Mouse (Mus musculus) stomach, embryonic 14.5 days (tissue): Measurements from ENCODE around the gene Fkbp11. TPM values are rescaled to one million over a fixed set of nuclear protein-coding genes. Genes with fewer than 3 reads are reported as not detected.

ENCODE experiments used
- ATAC-seq: fragments of 200-750 bp; cut with Nextera tagmentation; 2 replicates; pipeline ENCODE4 v1.8.0; 2017; ENCODE audit warnings: low read depth, moderate TSS enrichment; ENCODE audit not compliant: insufficient number of reproducible peaks, insufficient read depth, low FRiP score
- H3K27ac ChIP-seq: fragments of 300-500 bp; sonication (generic); 2 replicates; pipeline ENCODE4 v1.5.1; 2014; ENCODE audit warnings: mild to moderate bottlenecking, low read length, moderate library complexity, mixed read lengths
- H3K27me3 ChIP-seq: fragments of 300-500 bp; sonication (generic); 2 replicates; pipeline ENCODE4 v1.6.1; 2014; ENCODE audit warnings: low read length, control low read depth, mixed read lengths; ENCODE audit not compliant: control insufficient read depth, insufficient read depth
- H3K36me3 ChIP-seq: fragments of 300-500 bp; sonication (generic); 2 replicates; pipeline ENCODE4 v1.6.1; 2014; ENCODE audit warnings: mild to moderate bottlenecking, control low read depth, low read length, moderate library complexity, mixed read lengths; ENCODE audit not compliant: control insufficient read depth, insufficient read depth
- H3K4me1 ChIP-seq: fragments of 300-500 bp; sonication (generic); 2 replicates; pipeline ENCODE4 v1.6.1; 2014; ENCODE audit warnings: low read length, control low read depth, mixed read lengths; ENCODE audit not compliant: control insufficient read depth, insufficient read depth
- H3K4me2 ChIP-seq: fragments of 300-500 bp; sonication (generic); replicated peaks from 2 replicates; pipeline ENCODE4 v1.6.1; 2014; ENCODE audit warnings: low read depth, low read length, control low read depth
- H3K4me3 ChIP-seq: fragments of 300-500 bp; sonication (generic); 2 replicates; pipeline ENCODE4 v1.5.1; 2014; ENCODE audit warnings: low read depth, low read length, control low read depth
- H3K9ac ChIP-seq: fragments of 300-500 bp; sonication (generic); replicated peaks from 2 replicates; pipeline ENCODE4 v1.6.1; 2014; ENCODE audit warnings: low read depth, mild to moderate bottlenecking, control low read depth, low read length, moderate library complexity, mixed read lengths
- H3K9me3 ChIP-seq: fragments of 300-500 bp; sonication (generic); 2 replicates; pipeline ENCODE4 v1.6.1; 2016; ENCODE audit warnings: low read depth, low read length, control low read depth; ENCODE audit not compliant: control insufficient read depth
- WGBS: fragments of 180-500 bp; shearing (Covaris S2); extraction: QIAGEN DNeasy Blood & Tissue Kit; methylation state at CpG from one replicate; pipeline ENCODE4 v1.1.7; 2014; 5-methylcytosine and 5-hydroxymethylcytosine counted together
- polyA plus RNA-seq: library from polyadenylated mRNA; unstranded; fragments of >200 nt; fragmentation: Nextera tagmentation; extraction: Ambion mirVana; gene quantifications from 2 replicates; pipeline ENCODE4 v1.2.1, GENCODE M21; 2014

Gene Fkbp11
- polyA plus RNA-seq, 1 experiment from 2014 or later: 38.1 TPM

DNA sequence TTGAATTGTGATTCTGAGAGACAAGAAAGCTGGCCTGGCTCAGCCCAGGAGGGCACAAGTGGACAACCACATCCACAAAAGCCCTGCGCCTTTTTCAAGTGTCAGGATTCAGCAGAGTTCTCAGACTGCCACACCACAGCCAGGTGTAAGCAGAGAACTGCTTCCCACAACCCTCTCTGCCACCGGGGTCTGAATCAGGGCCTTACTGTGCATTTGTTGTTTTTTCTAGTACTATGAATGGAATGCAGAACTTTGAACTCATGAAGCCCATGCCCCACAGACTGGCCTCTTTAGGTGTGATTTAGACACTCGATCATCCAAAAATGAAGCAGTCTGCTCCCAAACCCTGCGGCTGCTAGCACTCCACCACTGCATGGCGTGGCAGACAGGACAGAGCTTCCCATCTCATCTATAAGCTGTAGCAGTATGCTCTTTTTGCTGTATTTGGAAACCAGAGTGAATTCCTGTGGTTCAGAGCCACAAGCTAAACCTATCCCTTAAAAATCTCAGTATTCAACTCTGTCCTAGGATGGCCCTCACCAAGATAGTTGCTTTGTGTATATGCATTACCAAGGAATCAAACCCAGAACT lies 6.1 kb upstream of the Fkbp11 start:
- Histone ChIP-seq H3K27ac (peak overlapping the region; percentile 52; the same call in 1 of the 2 replicates), H3K27me3 (no peaks in the 10 kb centered on the region), H3K4me3 (no peak overlapping the region), H3K4me1 (0 out of 2 replicates have a peak, but pooled peaks cover 2% of the 10 kb centered on the region), H3K9me3 (no peaks in the 10 kb centered on the region), H3K9ac (no peak overlapping the region), H3K4me2 (no peak overlapping the region), H3K36me3 (peaks cover 13% of the 10 kb centered on the region)
- no peak for ATAC-seq
- 62% methylated on average over 5 of the region's 5 CpGs for WGBS

DNA sequence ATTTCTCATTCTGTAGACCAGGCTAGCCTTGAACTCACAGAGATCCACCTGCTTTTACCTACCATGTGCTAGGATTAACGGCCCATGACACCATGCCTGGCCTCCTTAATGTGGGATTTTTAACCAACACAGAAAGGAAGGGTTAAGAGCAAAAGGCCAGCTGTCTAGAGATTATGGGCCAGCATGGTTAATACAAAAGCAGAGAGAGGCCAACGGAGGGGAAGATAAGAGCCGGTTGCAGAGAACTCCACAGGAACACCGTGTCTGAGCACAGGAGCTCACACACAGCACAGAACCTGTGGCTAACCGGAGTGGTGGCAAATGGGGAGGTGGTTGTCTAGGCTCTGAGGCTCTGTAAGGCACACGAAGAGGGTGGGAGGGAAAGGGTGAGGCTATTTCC lies 5.4 kb upstream of the Fkbp11 start:
- no peak for ATAC-seq
- no peak overlapping the region for H3K4me3 ChIP-seq
- H3K9ac ChIP-seq: 0 out of 2 replicates have a peak overlapping the region, but pooled peaks have one; percentile 6
- H3K36me3 ChIP-seq: peaks cover 8% of the 10 kb centered on the region
- H3K27me3 ChIP-seq: no peaks in the 10 kb centered on the region
- peak overlapping the region; percentile 52; the same call in 1 of the 2 replicates for H3K27ac ChIP-seq
- no peak overlapping the region for H3K4me2 ChIP-seq
- 64% methylated on average over 6 of the region's 6 CpGs for WGBS
- H3K9me3 ChIP-seq: no peaks in the 10 kb centered on the region
- H3K4me1 ChIP-seq: 0 out of 2 replicates have a peak, but pooled peaks cover 2% of the 10 kb centered on the region

DNA sequence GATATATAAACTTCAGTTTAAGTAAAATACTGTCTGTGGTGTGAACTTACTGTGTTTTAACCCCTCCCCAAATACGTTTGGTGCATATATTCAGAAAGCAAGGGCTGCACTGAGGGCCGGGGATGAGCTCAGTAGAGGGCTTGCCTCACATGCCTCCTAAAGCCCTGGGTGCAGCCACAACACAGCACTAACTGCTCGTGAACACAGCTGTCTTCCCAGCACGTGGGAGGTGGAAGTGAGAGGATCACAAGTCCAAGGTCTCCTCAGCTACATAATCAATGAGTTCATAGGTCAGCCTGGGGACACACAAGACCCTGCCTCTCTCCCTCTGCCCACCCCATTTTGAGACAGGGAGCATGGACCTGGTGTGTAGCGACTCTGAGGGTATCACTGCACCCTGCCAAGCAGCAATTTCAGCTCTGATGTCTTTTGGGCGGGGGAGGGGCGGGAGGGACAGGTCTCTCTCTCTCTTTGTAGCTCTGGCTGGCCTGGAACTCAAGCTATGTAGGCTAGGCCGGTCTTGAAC lies 4.1 kb upstream of the Fkbp11 start:
- Histone ChIP-seq H3K4me3 (no peak overlapping the region), H3K27ac (no peak overlapping the region), H3K4me1 (0 out of 2 replicates have a peak, but pooled peaks cover 5% of the 10 kb centered on the region), H3K9ac (no peak overlapping the region), H3K9me3 (no peaks in the 10 kb centered on the region), H3K36me3 (peaks cover 8% of the 10 kb centered on the region), H3K4me2 (no peak overlapping the region), H3K27me3 (no peaks in the 10 kb centered on the region)
- no peak for ATAC-seq
- 59% methylated on average over 8 of the region's 8 CpGs for WGBS

DNA sequence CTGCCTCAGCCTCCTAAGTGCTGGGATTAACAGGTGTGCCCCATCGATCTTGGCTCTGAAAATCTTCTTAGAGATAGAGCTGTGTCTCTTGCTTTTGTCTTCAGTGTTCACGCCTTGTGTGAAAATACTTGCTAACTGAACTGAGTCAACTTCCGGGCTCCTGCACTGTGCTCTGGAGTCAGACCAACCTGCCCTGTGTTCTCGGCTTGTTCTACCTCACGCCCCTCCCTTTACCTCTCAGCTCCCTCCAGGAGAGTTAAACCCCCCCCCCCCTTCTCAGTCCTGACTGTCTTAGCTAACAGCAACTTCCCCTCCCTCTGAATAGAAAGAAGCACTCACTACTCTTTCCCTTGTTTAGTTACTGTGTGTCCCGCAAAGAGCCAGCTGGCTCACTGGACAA lies 2.8 kb upstream of the Fkbp11 start:
- no peak overlapping the region for H3K4me2 ChIP-seq
- H3K9ac ChIP-seq: no peak overlapping the region
- H3K36me3 ChIP-seq: peaks cover 2% of the 10 kb centered on the region
- H3K4me1 ChIP-seq: 0 out of 2 replicates have a peak, but pooled peaks cover 7% of the 10 kb centered on the region
- no peaks in the 10 kb centered on the region for H3K9me3 ChIP-seq
- no peak overlapping the region for H3K4me3 ChIP-seq
- no peaks in the 10 kb centered on the region for H3K27me3 ChIP-seq
- no peak overlapping the region for H3K27ac ChIP-seq
- ATAC-seq: no peak
- 84% methylated on average over 6 of the region's 6 CpGs for WGBS

DNA sequence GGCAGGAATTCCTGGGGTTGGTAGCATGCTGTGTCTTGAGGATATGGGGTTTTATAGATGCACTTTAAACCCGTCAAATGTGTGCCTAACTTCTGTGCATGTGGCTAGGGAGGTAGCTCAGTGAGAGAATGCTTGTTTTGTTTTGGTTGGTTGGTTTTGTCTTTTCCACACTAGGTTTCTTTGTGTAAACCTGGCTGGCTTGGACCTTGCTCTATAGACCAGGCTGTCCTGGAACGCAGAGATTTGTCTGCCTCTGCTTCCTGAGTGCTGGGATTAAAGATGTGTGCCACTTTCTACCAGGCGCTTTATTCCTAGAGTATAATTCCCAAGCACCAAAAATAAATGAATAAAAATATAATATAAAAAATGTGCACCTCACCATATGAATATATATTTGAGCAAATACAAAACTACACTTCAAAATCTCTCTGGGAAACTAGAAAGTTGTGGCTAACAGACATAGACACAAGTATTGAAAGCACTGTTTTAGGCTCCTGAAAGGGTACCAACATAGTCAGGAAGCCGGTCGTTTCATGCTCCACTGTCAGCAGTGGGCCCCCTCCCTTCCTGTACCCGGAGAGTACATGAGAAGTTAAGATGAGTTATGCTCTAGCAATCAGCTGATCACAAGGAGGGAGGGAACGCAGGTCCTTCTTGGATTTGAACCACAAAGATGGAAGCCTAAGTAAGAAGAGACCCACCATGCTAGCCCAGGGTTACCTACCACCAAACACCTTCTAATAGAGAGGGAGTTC lies 2.0 kb upstream of the Fkbp11 start:
- Histone ChIP-seq H3K36me3 (no peaks in the 10 kb centered on the region; the same call in 1 of the 2 replicates), H3K27ac (no peak overlapping the region), H3K4me3 (no peak overlapping the region), H3K27me3 (no peaks in the 10 kb centered on the region), H3K9ac (no peak overlapping the region), H3K9me3 (no peaks in the 10 kb centered on the region), H3K4me1 (0 out of 2 replicates have a peak, but pooled peaks cover 7% of the 10 kb centered on the region), H3K4me2 (no peak overlapping the region)
- 75% methylated on average over 7 of the region's 7 CpGs for WGBS
- no peak for ATAC-seq

DNA sequence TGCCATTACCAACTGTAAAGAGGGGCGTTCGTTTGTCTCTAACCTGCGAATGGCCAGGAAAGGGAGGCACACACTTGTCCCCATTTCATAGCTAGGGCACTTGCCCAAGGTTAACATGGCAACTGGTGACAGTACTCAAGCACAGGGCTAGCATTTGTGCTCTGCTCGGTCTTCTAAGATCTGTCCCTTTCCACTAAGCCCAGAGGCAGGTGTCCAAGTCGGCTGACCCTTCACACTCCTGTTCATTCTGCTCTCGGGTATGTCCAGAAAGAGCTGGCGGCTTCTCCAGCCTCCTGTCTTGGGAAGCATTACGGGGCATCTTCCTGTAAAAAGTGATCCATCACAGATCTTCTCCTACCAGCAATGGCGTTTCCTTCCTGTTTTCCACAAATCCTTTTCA lies 368 bp upstream of the Fkbp11 start:
- ATAC-seq: no peak
- no peak overlapping the region for H3K27ac ChIP-seq
- no peaks in the 10 kb centered on the region for H3K36me3 ChIP-seq
- H3K4me3 ChIP-seq: peak overlapping the region; percentile 59; the same call in 1 of the 2 replicates
- peak overlapping the region; percentile 57; the same call in 1 of the 2 replicates for H3K9ac ChIP-seq
- peak overlapping the region; percentile 98 for H3K4me2 ChIP-seq
- H3K27me3 ChIP-seq: no peaks in the 10 kb centered on the region
- H3K9me3 ChIP-seq: no peaks in the 10 kb centered on the region
- 0 out of 2 replicates have a peak, but pooled peaks cover 9% of the 10 kb centered on the region for H3K4me1 ChIP-seq
- 23% methylated on average over 9 of the region's 9 CpGs for WGBS

DNA sequence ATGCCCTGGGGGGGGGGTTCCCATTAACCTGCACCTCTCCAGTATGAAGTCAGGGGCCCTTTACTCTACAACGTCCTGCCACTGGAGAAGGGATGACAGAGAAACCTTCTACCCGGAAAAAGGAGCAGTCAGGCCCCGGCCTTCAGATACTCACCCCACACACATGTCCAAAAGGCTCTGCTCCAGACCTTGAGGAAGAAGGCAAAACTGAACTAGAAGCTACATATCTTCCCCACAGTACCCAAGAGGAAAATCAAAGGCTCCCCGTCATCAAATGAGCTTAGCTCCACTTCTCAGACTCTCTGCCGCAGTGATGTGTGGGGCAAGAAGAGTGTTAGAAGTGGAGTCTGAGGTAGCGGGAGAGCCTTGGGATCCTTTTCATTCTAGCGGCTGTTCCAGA lies 1.3 kb downstream of the Fkbp11 start:
- Histone ChIP-seq H3K4me3 (peak overlapping the region; percentile 59), H3K4me1 (0 out of 2 replicates have a peak, but pooled peaks cover 12% of the 10 kb centered on the region), H3K9ac (no peak overlapping the region; the same call in 1 of the 2 replicates), H3K4me2 (peak overlapping the region; percentile 98), H3K27me3 (no peaks in the 10 kb centered on the region), H3K27ac (no peak overlapping the region), H3K36me3 (no peaks in the 10 kb centered on the region), H3K9me3 (no peaks in the 10 kb centered on the region)
- ATAC-seq: no peak
- WGBS: 45% methylated on average over 7 of the region's 7 CpGs

DNA sequence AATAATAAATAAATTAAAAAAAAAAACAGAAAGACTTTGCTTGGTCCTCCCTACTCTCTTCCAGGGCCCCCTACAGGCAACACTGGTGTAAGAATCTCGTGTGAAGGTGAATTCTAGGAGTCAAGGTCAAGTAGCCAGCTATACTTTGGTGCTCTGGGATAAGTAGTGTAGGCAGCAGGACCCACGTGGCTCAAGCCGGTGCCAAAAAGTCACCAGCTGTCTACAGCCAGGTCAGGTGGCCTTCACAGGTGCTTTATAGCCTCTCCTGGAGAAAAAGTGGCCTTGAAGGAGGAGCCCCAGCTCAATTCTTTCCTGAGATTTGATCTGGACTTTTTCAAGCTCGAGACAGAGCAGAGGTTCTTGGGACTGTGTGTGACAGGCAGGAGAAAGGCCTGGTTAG lies 1.9 kb downstream of the Fkbp11 start:
- Histone ChIP-seq H3K36me3 (no peaks in the 10 kb centered on the region), H3K9me3 (no peaks in the 10 kb centered on the region), H3K27me3 (no peaks in the 10 kb centered on the region), H3K27ac (no peak overlapping the region), H3K4me1 (0 out of 2 replicates have a peak, but pooled peaks cover 12% of the 10 kb centered on the region), H3K4me3 (no peak overlapping the region), H3K9ac (no peak overlapping the region), H3K4me2 (no peak overlapping the region)
- 67% methylated on average over 4 of the region's 4 CpGs for WGBS
- ATAC-seq: no peak
